Mouse (Mus musculus) thymus, postnatal 25 days (tissue): ENCODE results near the gene Zfp414.
A peak's percentile ranks its signal among the peaks of the same experiment; 100 is the strongest.
"Not testable (repeated sequence)": the region's sequence is repeated elsewhere in the genome, so short reads cannot be mapped to it uniquely, and the experiment has no call there.

ENCODE experiments used
- DNase-seq: peaks from one replicate; pipeline ENCODE4 v3.0.0; 2022

Zfp414 gene

DNA sequence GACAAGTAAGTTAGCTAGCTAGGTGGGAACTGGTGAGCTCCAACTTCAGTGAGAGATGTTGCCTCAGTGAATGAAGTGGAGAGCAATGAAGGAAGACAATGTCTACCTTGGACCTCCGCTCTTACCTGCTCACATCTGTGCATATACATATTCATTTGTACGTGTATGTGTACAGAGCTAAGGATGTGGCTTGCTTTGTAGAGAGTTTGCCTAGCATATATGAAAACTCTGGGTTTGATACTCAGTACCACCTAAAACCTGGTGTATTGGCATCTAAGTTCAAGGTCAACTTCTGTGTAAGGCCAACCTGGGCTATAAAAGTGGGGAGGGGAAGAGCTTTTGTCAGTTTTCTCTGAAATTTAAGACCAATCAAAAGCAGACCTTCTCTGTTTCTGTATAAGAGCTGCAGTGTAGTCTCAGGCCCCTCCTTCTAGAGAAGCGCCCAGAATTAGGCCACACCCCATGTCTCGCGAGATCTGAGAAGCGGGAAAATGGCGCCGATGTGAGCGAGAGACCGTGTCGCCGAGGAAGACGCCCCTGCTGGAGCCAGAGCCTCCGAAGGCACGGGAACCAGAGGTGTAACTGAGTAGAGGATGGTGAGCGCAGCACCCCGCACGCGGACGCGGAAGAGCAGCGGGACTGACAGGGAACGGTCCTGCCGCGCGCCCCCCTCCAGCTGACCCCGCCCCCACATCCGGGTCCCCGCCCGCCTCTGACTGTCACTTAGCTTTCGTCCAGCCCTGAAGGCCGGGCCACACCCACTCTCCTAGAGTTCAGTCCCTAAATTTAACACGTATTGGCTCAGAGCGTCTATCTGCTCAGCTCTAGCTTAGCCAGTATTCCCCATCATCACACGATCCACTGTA is at the start of gene Zfp414:
TSS of gene Zfp414 (plus strand) at position 470 of the 866 bp plus-strand sequence.
- peak; percentile 93 for DNase-seq

DNA sequence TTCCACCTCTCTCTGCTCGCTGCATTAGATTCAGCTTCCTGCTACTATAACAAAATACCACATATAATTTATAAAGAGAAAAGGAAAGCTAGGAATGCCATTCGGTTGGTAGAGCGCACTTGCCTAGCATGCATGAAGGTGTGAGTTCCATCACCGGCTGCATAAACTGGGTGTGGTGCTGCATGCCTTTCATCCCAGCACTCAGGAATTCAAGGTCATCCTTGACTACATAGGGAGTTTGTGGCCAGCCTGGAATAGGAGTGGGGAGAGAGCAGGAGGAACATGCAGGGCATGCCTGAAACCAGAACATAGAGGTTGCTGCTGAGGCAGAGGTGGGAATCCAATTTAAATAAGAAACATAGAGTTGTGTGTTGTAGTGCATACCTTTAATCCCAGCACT is 44.8 kb upstream of the Zfp414 start:
- DNase-seq, result no peak

DNA sequence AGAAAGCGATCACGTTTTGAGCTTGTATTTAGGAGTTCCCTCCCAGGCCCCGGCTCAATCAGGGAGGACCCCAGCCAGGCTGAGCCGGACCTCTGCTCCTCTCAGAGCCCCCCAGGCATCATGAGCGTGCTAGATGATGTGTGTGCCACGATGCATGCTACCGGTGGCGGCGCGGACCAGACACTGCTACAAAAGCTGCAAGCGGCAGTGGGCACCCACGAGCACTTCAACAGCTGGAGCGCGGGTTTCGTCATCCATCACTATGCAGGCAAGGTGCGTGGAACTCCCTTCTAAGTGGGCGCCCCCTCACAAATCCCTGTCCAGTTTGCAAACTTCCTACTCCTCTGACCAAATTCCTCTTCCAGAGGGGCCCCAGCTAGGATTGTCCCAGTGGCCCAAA is 42.9 kb upstream of the Zfp414 start:
- no peak for DNase-seq

DNA sequence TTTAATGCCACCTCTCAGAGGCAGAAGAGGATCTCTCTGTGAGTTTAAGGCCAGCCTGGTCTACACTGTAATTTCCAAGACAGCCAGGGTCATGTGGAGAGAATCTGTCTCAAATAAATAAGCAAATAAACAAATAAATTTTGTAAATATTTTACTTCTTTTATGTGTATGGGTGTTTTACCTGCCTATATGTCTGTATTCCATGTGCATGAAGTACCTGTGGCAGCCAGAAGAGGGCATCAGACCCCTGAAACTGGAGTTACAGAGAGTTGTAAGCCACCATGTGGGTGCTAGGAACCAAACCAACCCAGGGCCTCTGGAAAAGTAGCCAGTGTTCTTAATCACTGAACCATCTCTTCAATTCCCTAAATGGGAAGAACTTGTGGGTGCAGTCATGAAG is 31.6 kb upstream of the Zfp414 start:
- DNase-seq, result no peak

DNA sequence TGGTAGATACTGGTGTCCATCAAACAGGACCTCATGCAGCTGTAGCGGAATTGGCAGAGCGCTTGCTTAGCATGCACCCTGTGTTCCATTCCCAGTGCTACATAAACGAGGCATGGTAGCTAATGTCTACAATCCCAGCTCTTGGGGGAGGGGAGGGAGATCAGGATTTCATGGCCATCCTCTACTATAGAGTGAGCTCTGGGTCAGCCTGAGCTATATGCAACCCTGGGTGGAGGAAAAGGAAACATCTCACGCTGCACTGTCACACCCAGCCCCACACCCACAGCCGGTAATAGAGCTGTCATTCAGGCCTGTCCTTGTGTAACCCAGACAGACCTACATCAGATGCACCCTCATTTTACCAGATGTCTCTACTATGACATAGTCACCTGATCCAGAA is 30.4 kb upstream of the Zfp414 start:
- DNase-seq, result no peak

DNA sequence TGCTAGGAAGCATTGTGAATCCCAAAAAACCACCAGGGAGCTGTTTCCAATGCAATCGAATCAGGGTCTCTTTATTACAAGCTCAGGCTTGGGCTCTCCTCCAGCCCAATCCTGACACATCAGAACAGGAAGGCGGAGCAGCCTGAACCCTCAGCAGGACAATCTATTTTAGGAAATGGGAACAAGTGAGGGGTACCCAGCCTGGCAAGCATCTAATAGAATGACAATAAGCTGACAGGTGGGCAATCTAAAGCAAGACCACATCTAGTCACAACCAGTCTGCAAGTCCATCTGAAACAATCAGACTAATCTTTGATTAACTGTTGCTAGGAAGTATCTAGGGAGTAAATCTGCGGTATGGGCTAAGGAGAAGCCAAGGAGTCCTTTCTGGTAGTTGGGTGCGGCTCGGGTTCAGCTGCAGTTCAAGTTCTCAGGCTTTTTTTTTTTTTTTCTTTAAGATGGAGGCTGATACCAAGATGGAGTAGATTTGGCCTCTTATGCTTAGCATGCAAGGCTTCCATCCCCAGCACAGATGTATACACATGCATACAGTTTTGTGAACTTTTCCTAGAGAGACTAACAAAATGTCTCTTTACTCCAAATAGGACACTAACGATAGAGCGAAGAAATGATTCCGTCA is 28.9 kb upstream of the Zfp414 start:
- DNase-seq, result no peak

DNA sequence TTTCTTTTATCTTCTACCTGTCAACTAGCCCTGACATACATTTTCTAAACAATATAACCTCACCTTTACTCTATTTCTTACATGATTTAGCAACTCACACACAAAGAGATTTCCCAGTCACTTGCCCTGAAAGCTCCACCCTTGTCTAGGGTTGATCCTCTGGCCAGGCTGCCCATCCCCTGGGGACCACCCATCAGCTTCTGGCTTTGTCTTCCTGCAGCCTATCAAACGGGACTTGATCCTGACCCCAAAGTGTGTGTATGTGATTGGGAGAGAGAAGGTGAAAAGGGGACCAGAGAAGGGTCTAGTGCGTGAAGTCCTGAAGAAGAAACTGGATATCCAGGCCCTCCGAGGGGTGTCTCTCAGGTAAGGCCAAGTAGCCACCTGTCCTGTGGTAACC is 28.1 kb upstream of the Zfp414 start:
- DNase-seq, result no peak

DNA sequence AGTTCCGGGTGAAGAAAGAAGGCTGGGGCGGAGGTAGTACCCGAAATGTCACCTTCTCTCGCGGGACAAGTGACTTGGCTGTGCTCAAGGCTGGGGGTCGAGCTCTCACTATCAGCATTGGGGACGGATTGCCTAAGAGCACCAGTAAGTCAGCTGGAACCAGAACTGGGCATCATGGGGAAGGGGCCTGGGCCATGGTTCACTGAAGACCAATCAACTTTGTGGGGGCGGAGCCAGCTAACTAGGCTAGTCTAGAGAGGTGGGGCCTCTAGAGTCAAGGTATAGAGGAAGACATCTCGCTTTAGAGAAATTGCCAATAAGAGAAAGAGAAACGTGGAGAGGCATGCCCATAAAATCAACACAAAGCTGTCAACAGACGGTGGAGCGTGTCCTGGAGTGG is 26.9 kb upstream of the Zfp414 start:
- DNase-seq, result no peak

DNA sequence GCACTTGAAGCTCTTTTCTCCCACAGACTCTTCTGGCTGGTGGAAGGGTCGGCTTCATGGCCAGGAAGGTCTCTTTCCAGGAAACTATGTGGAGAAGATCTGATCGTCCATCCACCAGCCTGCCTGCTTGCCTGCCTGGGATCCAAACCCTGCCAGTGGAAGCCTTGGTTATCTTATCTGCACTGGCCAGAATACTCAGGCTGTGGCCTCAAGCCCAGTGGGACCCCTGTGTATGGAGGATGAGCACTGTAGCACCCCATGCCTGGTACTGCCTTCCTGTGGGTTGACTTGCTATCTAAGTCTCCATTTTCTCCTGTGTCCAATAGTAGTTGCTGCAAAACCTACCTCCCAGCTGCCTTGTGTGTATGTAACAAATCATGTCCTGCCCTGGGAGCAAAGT is 21.6 kb upstream of the Zfp414 start:
- no peak for DNase-seq

DNA sequence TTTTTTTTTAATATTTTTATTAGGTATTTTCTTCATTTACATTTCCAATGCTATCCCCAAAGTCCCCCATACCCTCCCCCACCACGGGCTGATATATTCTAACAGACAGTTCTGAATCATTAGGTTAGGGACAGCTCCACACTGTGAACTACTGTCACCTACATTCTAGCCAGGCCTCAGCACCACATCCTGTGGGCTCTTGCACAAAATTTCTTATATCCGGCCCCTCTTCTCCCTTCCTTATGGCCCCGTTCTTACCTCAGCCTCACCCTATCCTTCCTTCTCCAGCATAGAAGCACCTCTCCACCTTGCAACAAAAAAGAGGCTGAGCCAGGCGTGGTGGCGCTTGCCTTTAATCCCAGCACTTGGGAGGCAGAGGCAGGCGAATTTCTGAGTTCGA is 18.3 kb upstream of the Zfp414 start:
- DNase-seq, result no peak

DNA sequence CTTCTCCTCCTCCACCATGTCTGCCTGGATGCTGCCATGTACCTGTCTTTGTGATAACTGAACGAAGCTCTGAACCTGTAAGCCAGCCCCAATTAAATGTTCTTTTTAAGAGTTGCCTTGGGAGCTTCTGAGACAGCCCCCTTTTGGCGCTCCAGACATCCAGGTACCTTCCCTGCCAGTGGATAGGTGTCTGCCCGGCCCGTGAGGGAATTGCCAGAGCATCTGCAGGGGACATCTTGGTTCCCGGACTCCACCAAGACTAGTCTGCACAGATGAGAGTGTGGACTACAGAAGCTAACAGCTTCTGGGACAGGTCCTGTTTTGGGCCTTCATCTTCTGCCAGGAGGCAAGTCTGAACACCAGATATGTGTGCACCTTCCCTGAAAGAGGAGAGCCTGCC is 15.2 kb upstream of the Zfp414 start:
- DNase-seq, result not testable (repeated sequence)

DNA sequence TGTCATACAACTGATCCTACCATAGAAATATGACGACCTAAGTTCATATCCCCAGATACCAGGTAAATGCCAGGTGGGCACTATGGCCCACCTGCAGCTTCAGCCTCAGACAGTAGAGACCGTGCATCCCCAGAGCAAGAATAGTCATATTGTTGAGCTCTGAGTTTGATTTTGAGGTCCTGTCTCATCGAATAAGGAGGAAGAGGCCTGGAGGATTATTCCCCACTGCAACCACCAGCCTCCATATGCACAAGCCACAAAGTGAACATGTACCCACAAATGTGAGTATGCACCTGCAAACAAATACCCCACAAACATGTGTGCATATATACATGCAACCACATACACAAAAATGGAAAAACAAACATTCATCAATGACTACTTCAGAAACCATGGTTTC is 1.6 kb upstream of the Zfp414 start:
- no peak for DNase-seq

DNA sequence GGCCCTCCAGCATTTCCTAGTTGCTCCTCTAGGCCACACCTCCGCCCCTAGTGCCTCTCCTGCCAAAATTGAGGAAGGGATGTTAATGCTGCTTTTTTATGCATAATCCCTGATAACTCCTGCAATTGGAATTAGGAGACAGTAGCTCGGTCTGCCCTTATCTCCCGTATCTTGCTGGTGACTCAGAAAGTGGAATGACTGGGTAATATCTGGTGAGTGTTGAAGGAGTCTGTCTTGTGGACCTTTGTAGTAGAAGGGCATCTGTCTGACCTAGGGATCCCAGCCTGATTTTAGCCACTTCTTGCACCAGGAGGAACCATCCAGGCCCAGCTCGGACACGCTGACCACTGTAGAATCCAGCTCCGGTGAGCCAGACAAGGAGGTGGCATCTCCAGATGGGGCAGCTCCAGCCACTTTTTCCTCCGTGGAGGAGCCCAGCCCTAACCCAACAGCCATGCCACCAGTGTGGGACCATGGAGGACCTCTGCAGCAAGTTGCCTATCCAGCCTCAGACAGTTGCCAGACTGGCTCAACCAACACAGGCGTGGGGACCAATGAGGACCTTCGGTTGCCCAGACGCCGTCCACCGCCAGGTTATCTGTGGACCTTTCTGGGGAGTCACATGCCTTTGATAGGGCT is 716 bp downstream of the Zfp414 start:
- DNase-seq, result no peak

DNA sequence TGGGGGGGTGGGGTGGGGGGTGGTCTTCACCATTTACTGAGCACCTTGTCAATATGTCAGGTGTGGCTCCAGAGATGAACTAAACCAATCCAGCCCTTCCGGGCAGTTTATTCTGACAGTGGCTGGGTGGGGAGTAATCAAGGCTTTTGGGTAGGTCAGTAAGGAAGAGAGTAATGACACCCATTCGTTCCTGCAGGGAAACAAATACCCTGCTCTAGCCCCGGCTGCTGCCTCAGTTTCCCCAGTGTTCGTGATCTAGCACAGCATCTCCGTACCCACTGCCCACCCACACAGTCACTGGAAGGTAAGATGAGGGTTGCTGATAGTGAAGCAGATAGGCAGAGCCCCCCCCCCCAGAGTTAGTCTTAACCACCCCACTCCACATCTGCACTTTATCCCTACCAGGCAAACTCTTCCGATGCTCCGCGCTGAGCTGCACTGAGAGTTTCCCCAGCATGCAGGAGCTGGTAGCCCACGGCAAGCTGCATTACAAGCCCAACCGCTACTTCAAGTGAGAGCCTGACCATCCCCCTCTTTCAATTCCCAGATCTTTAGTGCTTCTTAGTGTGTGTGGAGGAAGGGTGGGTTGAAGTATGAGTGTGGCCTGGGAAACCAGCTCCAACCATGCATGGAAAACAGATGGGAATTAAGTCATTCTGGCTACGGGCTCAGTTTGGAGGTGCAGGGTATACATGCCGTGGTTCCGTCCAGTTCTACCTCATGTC is 1.4 kb downstream of the Zfp414 start:
- no peak for DNase-seq

DNA sequence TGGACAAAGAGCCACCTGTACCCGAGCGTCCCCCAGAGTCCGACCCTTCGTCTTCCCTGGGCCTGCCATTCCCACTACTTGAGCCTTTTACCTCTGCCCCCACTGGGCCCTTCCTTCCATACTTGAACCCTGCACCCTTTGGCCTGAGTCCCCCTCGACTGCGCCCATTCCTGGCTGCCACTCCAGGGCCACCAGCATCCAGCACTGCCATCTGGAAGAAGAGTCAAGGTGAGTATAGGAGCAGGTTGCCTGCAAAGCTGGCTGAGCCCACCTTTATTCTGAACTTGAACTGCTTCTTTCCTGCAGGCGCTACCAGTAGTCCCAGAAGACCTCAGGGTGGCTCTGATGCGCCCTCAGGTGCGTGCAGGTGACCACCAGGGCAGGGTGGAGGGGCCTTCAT is 2.3 kb downstream of the Zfp414 start:
- DNase-seq, result no peak

DNA sequence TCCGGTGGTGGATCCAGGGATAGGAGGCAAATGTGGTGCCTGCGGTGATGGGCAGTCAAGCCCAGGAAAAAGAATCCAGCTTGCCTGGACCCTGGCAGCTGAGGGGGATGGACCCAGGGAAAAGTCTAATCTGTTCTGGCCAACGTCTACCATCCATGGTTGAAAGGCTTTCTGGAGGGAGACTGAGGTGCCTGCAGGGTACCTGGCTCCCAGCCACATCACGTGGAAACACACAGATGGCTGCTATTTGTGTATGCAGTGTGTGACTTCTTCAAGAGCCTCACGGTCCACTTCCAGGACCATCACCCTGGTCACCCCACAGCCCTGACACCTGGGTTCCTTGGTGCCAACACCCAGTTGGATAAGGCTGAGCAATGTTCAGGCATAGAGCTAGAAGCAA is 2.9 kb downstream of the Zfp414 start:
- DNase-seq, result no peak

DNA sequence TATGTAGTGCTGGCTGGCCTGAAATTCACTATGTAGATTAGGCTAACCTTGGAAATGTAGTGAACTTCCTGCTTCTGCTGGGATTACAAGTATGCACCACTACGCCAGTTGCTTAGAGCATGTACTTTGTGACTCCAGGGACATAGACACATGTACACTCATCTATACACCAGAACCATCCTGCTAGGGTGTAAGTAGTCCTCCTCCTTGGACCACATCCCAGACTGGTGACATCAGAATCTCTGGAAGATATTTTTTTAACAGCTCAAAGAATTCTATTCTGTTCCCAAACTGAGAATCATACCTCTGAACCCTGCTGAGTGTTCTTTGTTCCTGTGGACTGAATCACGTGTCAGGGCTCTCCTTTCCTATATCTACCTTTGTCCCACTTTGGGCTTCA is 8.1 kb downstream of the Zfp414 start:
- DNase-seq, result no peak

DNA sequence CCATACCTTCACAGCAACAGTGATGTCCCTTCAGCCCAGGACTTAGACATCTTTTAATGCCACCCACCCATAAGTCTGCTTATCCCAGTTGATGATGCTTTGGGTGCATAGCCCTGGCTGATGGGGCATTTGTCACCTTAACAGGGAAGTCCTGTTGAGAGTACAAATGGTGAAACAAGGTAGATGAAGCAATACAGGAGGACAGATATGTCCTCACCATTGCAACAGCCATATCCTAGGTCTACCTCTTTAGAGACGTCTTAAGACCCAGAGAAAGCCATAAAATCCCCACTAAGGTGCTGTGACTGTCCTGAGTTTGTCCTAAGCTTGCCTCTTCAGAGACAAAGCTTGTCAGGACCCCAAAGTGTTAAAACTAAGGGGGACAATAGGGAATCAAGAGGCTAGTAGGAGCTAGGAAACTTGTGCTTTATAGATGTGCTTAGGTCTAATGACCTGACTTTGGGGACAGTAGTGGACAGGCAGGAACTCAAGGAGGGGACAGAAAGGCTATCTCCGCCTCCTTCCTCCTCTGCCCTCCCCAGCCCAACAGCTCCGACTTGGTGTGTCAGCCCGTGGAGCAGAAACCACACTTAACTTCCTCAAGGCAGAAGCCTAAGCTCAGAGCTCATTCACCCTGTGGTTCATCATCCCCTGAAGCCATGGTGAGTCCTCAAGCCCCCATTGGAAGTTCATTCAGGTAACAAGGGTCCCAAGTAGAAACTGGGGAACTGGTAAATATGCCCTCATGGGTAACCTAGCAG is 8.8 kb downstream of the Zfp414 start, which contains the start of gene Pram1:
TSS of gene Pram1 (plus strand) at position 541 of the 761 bp plus-strand sequence.
- DNase-seq, result no peak

DNA sequence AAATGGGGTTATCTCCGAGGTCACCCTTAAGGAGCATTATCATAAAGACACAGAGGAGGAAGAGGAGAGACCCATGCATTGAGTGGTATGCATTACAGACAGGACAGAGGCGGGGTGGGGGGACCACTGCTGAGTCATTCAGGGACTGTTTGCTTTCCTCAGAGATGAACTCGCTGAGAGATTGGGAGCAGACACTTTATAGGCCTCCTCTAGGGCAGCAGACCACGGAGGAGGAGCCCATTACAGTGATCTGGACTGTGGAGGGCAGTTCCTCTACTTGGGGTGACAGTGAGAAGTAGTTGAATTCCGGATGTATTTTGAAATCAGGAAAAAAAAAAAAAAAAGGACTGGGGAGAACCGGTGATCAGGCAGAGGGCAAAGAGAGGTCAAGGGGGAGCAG is 10.9 kb downstream of the Zfp414 start:
- no peak for DNase-seq

DNA sequence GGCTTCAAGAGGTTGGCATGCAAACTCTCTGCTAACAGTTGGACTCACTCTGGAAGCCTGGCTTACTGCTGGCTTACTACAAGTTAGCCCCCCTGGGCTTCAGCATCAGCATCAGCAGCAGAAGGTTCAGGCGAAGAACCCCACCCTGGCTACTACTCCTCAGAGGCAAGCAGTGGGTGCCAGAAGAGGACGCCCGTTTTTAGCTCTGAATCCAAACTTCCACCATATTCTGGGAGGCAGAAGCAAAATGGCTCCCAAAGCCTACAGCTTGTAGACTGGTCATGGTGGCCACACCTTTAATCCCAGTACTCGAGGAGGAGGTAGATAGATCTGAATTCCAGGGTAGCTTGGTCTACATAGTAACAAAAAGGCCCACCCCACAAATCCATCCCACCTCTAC is 15.2 kb downstream of the Zfp414 start:
- no peak for DNase-seq

DNA sequence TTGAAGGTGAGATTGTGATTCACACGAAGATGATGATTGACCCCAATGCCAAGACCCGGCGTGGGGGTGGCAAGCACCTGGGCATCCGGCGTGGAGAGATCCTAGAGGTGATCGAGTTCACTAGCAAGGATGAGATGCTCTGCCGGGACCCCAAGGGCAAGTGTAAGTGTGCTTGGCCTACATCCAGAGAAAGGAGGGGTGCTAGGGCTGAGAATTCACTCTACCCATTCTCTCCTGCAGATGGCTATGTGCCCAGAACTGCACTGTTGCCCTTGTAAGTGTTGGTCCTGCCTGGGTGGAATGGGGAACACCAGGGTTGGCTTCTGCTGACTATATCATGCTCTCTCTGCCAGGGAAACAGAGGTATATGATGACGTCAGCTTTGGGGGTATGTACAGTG is 16.2 kb downstream of the Zfp414 start:
- DNase-seq, result no peak

DNA sequence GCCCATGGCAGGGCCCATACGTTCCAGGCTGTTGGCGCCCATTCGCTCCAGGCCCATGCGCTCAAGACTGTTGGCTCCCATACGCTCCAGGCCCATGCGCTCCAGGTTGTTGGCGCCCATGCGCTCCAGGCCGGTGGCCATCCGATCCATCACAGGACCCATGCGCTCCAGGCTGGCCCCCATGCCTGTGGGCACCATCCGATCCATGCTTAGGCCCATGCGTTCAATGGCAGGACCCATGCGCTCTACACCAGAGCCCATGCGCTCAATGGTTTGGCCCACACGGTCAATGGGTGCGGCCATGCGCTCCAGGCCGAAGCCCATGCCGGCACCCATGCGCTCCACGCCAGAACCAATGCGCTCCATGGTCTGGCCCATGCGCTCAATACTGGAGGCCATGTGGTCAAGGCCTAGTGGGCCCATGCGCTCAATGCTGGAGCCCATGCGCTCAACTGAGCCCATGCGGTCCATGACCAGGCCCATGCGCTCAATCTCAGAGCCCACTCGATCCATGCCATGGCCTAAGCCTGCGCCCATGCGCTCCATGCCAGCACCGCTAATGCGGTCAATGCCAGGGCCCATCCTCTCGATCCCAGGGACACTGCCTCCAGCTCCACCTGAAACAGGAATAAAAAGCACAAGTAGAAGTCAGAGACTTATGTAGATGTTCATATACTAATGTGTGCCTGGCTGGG is 21.0 kb downstream of the Zfp414 start:
- DNase-seq, result no peak
